8 mouse cellular contexts compared by ENCODE assay signal in genomic region chr2:31827877-31828276, GRCm38 (mm10). TPM values are rescaled to one million over a fixed set of nuclear protein-coding genes. Genes with fewer than 3 reads are reported as not detected.
DNase-seq lines count a peak whose midpoint lies in the region; ATAC-seq and TF ChIP-seq lines count a peak whose summit lies in the region.

No protein-coding gene starts in this region.

- peak overlapping the region; percentile 8 for H3K4me2 ChIP-seq in forebrain, embryonic 15.5 days (replicated peaks)

- peak; percentile 38 to 65 for DNase-seq in cerebellum, postnatal 25 days
- DNase-seq in cerebellum, adult 2 months = no peak
- peak; percentile 57 for DNase-seq in Muller cell, postnatal 12 days (ENCODE audit: inconsistent ontology term)
- peak; percentile 87 to 90 for DNase-seq in layer of hippocampus, postnatal 14 days (ENCODE audit: low spot score in 2 of 2)
- DNase-seq in right cerebral cortex, postnatal 10 days (ENCODE audit: low spot score in 2 of 2) = peak; percentile 91 to 93
- no peak for DNase-seq in natural killer cell, adult 2 months (ENCODE audit: low spot score in 2 of 2)
- no peak for DNase-seq in heart, adult 18-20 months

- H3K36me3 ChIP-seq in forebrain, embryonic 15.5 days = no peaks in the 10 kb centered on the region

- no peak for TF ChIP-seq POLR2A in cerebellum, adult 2 months (IDR thresholded peaks at IDR 0.05; ENCODE audit: borderline replicate concordance, insufficient read depth, low read length)

- no peak overlapping the region for H3K4me3 ChIP-seq in cerebellum, adult 2 months (replicated peaks; ENCODE audit: insufficient read depth, low read depth, low read length)
- no peak overlapping the region for H3K4me3 ChIP-seq in forebrain, embryonic 15.5 days

- H3K27me3 ChIP-seq in cerebellum, adult 2 months (ENCODE audit: control insufficient read depth, insufficient read depth, low read length) = no peaks in the 10 kb centered on the region
- H3K27me3 ChIP-seq in forebrain, embryonic 15.5 days = no peaks in the 10 kb centered on the region

- ATAC-seq in forebrain, embryonic 15.5 days (replicated peaks) = peak; percentile 72

- peaks cover 45% of the 10 kb centered on the region for H3K4me1 ChIP-seq in cerebellum, adult 2 months (ENCODE audit: control insufficient read depth, insufficient read depth, low read length)
- H3K4me1 ChIP-seq in forebrain, embryonic 15.5 days = peaks cover 56% of the 10 kb centered on the region

- H3K9me3 ChIP-seq in forebrain, embryonic 15.5 days = no peaks in the 10 kb centered on the region

- H3K9ac ChIP-seq in forebrain, embryonic 15.5 days (replicated peaks) = no peak overlapping the region

- TF ChIP-seq CTCF in cerebellum, adult 2 months (IDR thresholded peaks at IDR 0.05; ENCODE audit: borderline replicate concordance, insufficient read depth, low read depth, low read length) = no peak

- H3K27ac ChIP-seq in cerebellum, adult 2 months (ENCODE audit: insufficient read depth, low read length) = no peak overlapping the region
- H3K27ac ChIP-seq in forebrain, embryonic 15.5 days (replicated peaks) = peak overlapping the region; percentile 67

- WGBS in cerebellum, adult 2 months = 39% methylated on average over 7 of the region's 7 CpGs
- WGBS in forebrain, embryonic 15.5 days = 10% methylated on average over 7 of the region's 7 CpGs

RNA-seq across cellular contexts. Expression of gene Qrfp, which starts 17.5 kb away (rescaled TPM):
- polyA plus RNA-seq in cerebellum, adult 2 months (2012; rRNA removed) = not detected in 2 replicates
- 0.08 and 0.20 TPM in 2 replicates for polyA plus RNA-seq in forebrain, embryonic 15.5 days (2015; fragmentation: Nextera tagmentation; extraction: Ambion mirVana)
- total RNA-seq in layer of hippocampus, postnatal 14 days (2021) = not detected
- total RNA-seq in heart, adult 18-20 months (2021) = under 1 TPM in 1 of 2 experiments, not detected in 1; 0.10 TPM

RNA-seq across cellular contexts. Expression of gene Fibcd1, which starts 17.9 kb away (rescaled TPM):
- polyA plus RNA-seq in cerebellum, adult 2 months (2012; rRNA removed) = 1.3 and 1.5 TPM in 2 replicates
- polyA plus RNA-seq in forebrain, embryonic 15.5 days (2015; fragmentation: Nextera tagmentation; extraction: Ambion mirVana) = 3.2 TPM in 2 replicates
- total RNA-seq in layer of hippocampus, postnatal 14 days (2021) = 100 to 1,000 TPM; 111 to 117 TPM
- not detected for total RNA-seq in heart, adult 18-20 months (2021)

RNA-seq across cellular contexts. Expression of gene Lamc3, which starts 59.2 kb away (rescaled TPM):
- 3.8 and 4.0 TPM in 2 replicates for polyA plus RNA-seq in cerebellum, adult 2 months (2012; rRNA removed)
- polyA plus RNA-seq in forebrain, embryonic 15.5 days (2015; fragmentation: Nextera tagmentation; extraction: Ambion mirVana) = 2.9 TPM in 2 replicates
- total RNA-seq in layer of hippocampus, postnatal 14 days (2021) = 10 to 100 TPM; 10.9 to 11.9 TPM
- total RNA-seq in heart, adult 18-20 months (2021) = under 1 TPM; 0.67 to 0.75 TPM

Comparison
In these comparisons a context has a peak if more than half of its experiments do, and no peak if none do; other contexts are left out.
1. DNase-seq: peak in cerebellum, postnatal 25 days (2 of 2), Muller cell, postnatal 12 days (single experiment), layer of hippocampus, postnatal 14 days (2 of 2) and right cerebral cortex, postnatal 10 days (2 of 2); none in cerebellum, adult 2 months (0 of 2), natural killer cell, adult 2 months (0 of 2) and heart, adult 18-20 months (0 of 2).
2. RNA of gene Fibcd1, which starts 17.9 kb away (total RNA-seq): 111 to 117 TPM in layer of hippocampus, postnatal 14 days; not detected in heart, adult 18-20 months; every median in the first group is over 100 times any median in the second.
3. RNA of gene Lamc3, which starts 59.2 kb away (total RNA-seq): 10.9 to 11.9 TPM in layer of hippocampus, postnatal 14 days; 0.67 to 0.75 TPM in heart, adult 18-20 months; every median in the first group is over 4 times any median in the second.